Mouse (Mus musculus): ENCODE results near the gene Aco1. TPM values are rescaled to one million over a fixed set of nuclear protein-coding genes. Genes with fewer than 3 reads are reported as not detected.

Aco1 gene
- total RNA-seq, 2 experiments from 2014 or later = 29.5 to 32.2 TPM

DNA sequence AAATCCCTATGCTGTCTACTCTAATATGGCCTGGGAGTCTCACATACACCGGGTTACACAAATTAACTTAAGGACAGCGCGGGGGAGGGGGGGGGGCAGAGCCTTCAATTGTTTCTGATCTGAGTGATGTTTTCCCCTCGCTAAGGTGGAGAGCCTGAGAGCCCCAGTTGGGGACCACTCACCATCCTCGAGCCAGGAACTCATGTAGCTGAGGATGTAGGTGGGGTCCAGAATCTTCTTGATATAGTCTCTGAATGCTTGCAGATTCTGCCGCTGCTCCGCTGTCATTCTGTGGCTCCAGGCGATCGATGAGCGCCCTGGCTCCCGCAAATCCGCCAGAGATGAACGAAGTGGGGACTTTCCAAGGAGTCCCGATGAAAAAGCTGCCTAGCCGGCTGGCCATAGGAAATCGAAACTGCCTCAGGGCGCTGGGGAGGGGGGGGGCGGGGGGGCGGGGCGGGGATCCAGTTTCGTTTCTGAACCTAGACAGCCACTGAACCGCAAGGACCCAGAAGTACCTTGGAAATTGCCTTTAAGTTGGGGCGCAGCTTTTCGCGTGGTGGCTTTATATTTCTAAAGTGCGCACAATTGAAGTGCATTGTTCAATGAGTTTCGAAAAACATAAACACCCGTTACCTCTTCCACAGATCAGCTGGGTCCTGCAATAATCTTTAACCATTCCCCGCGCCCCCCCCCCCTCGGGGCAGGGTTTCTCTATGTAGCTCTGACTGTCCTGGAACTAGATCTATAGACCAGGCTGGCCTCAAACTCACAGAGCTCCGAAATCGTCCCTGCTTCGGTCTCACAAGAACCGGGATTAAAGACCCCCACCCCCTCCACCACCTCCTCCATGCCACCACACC lies 96.8 kb downstream of the Aco1 start, which contains the start of gene Ddx58:
TSS of gene Ddx58 (minus strand) at position 420 of the 863 bp plus-strand sequence.
- intact Hi-C loops (cut with DNase I) = no loop called here

GRCm38 (mm10) chr4:40240272-40240744 lies 97.4 kb downstream of the Aco1 start:
- DNase-seq (ENCODE audit: low spot score in 2 of 2) = no peak
- intact Hi-C loops (cut with DNase I) = no loop called here

More for the DNA sequence above, 96.8 kb downstream of the Aco1 start, which contains the start of gene Ddx58:
- peak in 1 of 2 experiments; percentile 7 for DNase-seq (ENCODE audit: low spot score in 2 of 2)

DNA sequence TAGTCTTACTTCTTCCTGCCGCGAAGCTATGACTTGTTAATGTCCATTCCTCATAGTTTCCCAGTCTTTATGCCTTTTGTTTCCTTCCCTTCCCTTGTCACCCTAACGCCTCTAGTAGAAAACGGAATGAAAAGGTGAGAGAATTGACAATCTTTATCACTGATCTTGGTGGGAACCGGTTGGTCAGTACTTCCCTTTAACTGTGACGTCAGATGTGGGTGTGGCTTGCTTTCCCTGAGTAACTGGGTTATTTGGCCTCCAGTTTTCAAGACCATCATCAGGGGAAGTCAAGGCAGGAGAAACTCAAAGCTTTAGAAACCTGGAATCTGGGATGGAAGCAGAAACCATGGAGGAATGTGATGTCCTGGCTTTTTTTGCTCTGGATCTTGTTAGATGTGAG lies 99.0 kb downstream of the Aco1 start:
- intact Hi-C loops (cut with DNase I) = no loop called here
- DNase-seq (ENCODE audit: low spot score in 2 of 2) = no peak

DNA sequence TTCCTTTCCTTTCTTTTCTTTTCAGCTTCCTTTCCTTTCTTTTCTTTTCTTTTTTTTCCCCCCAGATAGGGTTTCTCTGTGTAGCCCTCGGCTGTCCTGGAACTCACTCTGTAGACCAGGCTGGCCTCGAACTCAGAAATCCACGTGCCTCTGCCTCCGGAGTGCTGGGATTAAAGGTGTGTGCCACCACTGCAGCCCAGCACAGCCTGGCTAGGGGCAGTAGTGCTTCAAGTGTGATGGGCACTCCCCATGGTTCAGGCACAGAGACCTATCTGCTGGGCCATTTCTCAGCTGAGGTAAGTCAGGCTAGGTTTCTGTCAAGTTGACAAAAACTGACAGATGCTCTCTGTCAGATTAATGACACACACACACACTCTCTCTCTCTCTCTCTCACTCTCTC lies 100.1 kb downstream of the Aco1 start:
- no peak for DNase-seq (ENCODE audit: low spot score in 2 of 2)
- intact Hi-C loops (cut with DNase I) = no loop called here

DNA sequence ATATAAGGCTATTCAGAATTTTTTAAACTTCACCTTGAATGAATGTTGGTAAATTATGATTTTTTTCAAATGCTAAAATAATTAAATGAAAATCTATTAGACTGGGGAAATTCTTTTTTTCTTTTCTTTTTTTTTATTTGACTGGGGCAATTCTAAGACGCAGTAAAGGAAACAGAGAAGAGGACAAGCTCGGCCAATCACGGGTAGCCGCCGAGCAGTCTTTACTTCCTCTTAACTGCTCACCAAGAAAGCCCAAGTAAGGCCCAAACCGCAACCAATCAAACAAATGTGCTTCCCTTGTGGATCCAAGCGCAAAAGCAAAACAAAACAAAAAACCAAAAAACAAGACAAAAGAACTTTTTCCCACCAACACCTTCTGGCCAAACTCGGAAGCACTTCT lies 101.2 kb downstream of the Aco1 start:
- DNase-seq (ENCODE audit: low spot score in 2 of 2) = no peak

More for the DNA sequence above, 101.2 kb downstream of the Aco1 start:
- intact Hi-C loops (cut with DNase I) = no loop called here

Other genes starting within 250 kb of the Aco1 start
- gene Ddx58, start 96.7 kb downstream of the Aco1 start, total RNA-seq (2021) = 1 to 10 TPM; 2.6 to 4.5 TPM
- gene Smim27, start 126.5 kb downstream of the Aco1 start, total RNA-seq (2021) = 10 to 100 TPM; 14.4 to 15.7 TPM
- 10 to 100 TPM; 18.7 to 19.1 TPM for gene Topors, start 126.8 kb downstream of the Aco1 start, total RNA-seq (2021)
- 100 to 1,000 TPM; 183 to 190 TPM for gene Ndufb6, start 136.3 kb downstream of the Aco1 start, total RNA-seq (2021)

All from left cerebral cortex, postnatal 25 days (tissue).